Mouse (Mus musculus) liver, embryonic 14.5 days (tissue): ENCODE data around the gene Ruvbl2. TPM values are rescaled to one million over a fixed set of nuclear protein-coding genes. Genes with fewer than 3 reads are reported as not detected.
"Not testable (repeated sequence)": the region's sequence is repeated elsewhere in the genome, so short reads cannot be mapped to it uniquely, and the experiment has no call there.

Source experiments
- ATAC-seq: fragments of 200-750 bp; cut with Nextera tagmentation; 2 replicates; pipeline ENCODE4 v1.8.0; 2017; ENCODE audit warnings: moderate number of reproducible peaks, mild to moderate bottlenecking, moderate library complexity; ENCODE audit not compliant: insufficient read depth
- DNase-seq, 3 experiments: peaks; one replicate each; pipeline ENCODE4 v3.0.0-alpha.2; 2012 to 2013; ENCODE audit warnings: low read depth in 3 of 3, low spot score in 3 of 3
- H3K27ac ChIP-seq: fragments of 300-500 bp; sonication (generic); 2 replicates; pipeline ENCODE4 v1.5.1; 2014; ENCODE audit warnings: moderate library complexity, mild to moderate bottlenecking, control low read depth, inconsistent platforms
- H3K27me3 ChIP-seq: fragments of 300-500 bp; sonication (generic); 2 replicates; pipeline ENCODE4 v1.6.1; 2014; ENCODE audit warnings: mild to moderate bottlenecking, low read length, moderate library complexity; ENCODE audit not compliant: control insufficient read depth, insufficient read depth
- H3K36me3 ChIP-seq: fragments of 300-500 bp; sonication (generic); replicated peaks from 2 replicates; pipeline ENCODE4 v1.6.1; 2014; ENCODE audit warnings: low read depth; ENCODE audit not compliant: control insufficient read depth, insufficient read depth
- H3K4me1 ChIP-seq, 2 experiments: fragments of 200-500 bp in 1 of 2; fragments of 300-500 bp in 1 of 2; sonication (generic) in 1 of 2; replicated peaks; 2 replicates each; pipeline ENCODE4 v1.6.1; 2012 to 2014; ENCODE audit warnings: antibody characterized with exemption in 1 of 2, inconsistent platforms in 1 of 2, low read length in 1 of 2; ENCODE audit not compliant: control insufficient read depth in 2 of 2, insufficient read depth in 2 of 2
- H3K4me2 ChIP-seq: fragments of 300-500 bp; sonication (generic); 2 replicates; pipeline ENCODE4 v1.6.1; 2014; ENCODE audit warnings: low read depth, mild to moderate bottlenecking, control low read depth, moderate library complexity
- H3K4me3 ChIP-seq, 2 experiments: fragments of 200-500 bp in 1 of 2; fragments of 300-500 bp in 1 of 2; sonication (generic) in 1 of 2; 2 replicates each; pipeline ENCODE4 v1.5.1; 2012 to 2014; ENCODE audit warnings: low read depth in 2 of 2, low read length in 2 of 2, mild to moderate bottlenecking in 2 of 2, control low read depth in 1 of 2, inconsistent platforms in 1 of 2, moderate library complexity in 1 of 2; ENCODE audit not compliant: insufficient read depth in 1 of 2
- H3K9ac ChIP-seq: fragments of 300-500 bp; sonication (generic); replicated peaks from 2 replicates; pipeline ENCODE4 v1.6.1; 2014; ENCODE audit warnings: mild to moderate bottlenecking, control low read depth, moderate library complexity
- H3K9me3 ChIP-seq: fragments of 300-500 bp; sonication (generic); 2 replicates; pipeline ENCODE4 v1.6.1; 2016; ENCODE audit warnings: low read length, mixed read lengths; ENCODE audit not compliant: control insufficient read depth
- CTCF ChIP-seq: IDR thresholded peaks from 2 replicates; pipeline ENCODE4 v1.5.1; 2016; ENCODE audit warnings: antibody characterized with exemption, low read depth, control low read depth
- EP300 ChIP-seq: IDR thresholded peaks from 2 replicates; pipeline ENCODE4 v1.6.1; 2016; ENCODE audit warnings: antibody characterized with exemption, low read depth
- WGBS: fragments of 180-500 bp; shearing (Covaris S2); extraction: QIAGEN DNeasy Blood & Tissue Kit; methylation state at CpG from one replicate; pipeline ENCODE4 v1.1.7; 2014; ENCODE audit not compliant: insufficient replicate concordance; 5-methylcytosine and 5-hydroxymethylcytosine counted together
- polyA plus RNA-seq, 2 experiments: library from polyadenylated mRNA; depleted of rRNA in 1 of 2; stranded (reverse) in 1 of 2; unstranded in 1 of 2; fragments of >200 nt; fragmentation: Nextera tagmentation in 1 of 2; extraction: Ambion mirVana in 1 of 2; gene quantifications; 2 replicates each; pipeline versions ENCODE4 v1.2.1 to v1.2.3; 2012 to 2014

Ruvbl2 gene
- polyA plus RNA-seq, 2 experiments: 65.7 to 67.5 TPM

DNA sequence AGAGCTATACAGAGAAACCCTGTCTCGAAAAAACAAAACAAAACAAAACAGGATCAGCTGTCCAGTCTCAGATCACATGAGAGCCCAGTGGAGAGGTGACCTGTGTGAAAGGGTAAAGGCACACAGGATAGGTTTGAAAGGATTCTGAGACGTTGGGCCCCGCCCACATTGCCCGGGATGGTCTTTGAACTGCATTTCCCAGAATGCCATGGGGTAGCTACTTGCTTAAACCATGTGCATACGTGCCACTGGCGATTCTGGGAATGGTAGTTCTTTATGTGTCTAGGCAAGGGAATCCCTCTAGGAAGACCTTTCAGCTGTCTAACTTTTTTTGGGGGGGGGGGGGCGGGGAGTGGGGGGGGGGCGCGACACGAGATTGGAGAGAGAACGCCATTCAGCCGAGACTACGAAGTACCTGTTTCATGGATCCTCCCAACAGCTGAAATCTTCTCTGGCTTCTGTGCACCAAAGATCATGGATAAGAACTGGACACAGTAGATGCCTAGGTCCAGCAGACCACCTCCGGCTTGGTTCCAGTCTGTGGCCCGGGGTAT is 43.6 kb upstream of the Ruvbl2 start, which contains the start of gene Tulp2:
Gene Tulp2, plus strand, starts transcription at position 504 of the 554 bp plus-strand sequence.
- H3K4me3 ChIP-seq: no peak within 1 kb of the TSS
- TF ChIP-seq EP300 (no peak), CTCF (no peak)
- H3K27me3 ChIP-seq: no peaks in the 10 kb centered on the region
- H3K9me3 ChIP-seq: no peaks in the 10 kb centered on the region
- no peak within 1 kb of the TSS for H3K4me2 ChIP-seq
- peak in 1 of 3 experiments; percentile 51 for DNase-seq
- H3K36me3 ChIP-seq: no peaks in the 10 kb centered on the region
- no peak within 1 kb of the TSS for H3K9ac ChIP-seq
- peaks cover 7 to 15% of the 10 kb centered on the region in 2 experiments; a peak in 3 of 4 replicates for H3K4me1 ChIP-seq
- H3K27ac ChIP-seq: no peak within 1 kb of the TSS
- WGBS: 34% methylated on average over 15 of the region's 15 CpGs
- peak; percentile 72 for ATAC-seq

DNA sequence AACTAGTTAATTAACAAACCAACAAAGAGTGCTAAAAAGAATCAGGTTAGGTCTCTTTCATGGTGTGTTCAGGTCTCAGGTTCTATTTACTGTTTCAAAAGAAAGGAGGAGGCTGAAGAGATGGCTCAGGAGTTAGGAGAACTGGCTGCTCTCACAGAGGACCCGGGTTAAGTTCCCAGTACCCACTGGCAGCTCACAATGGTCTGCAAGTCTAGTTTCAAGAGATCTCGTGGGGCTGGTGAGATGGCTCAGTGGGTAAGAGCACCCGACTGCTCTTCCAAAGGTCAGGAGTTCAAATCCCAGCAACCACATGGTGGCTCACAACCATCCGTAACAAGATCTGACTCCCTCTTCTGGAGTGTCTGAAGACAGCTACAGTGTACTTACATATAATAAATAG is 42.4 kb upstream of the Ruvbl2 start:
- H3K9ac ChIP-seq, H3K4me2 ChIP-seq, H3K27me3 ChIP-seq, H3K36me3 ChIP-seq, H3K27ac ChIP-seq, DNase-seq, H3K4me3 ChIP-seq, ATAC-seq, H3K9me3 ChIP-seq: not testable (repeated sequence)
- H3K4me1 ChIP-seq: peaks cover 7 to 17% of the 10 kb centered on the region in 2 experiments
- 66% methylated on average over 3 of the region's 4 CpGs for WGBS

- no peak overlapping the region for H3K4me3 ChIP-seq
- WGBS: 87% methylated on average over 7 of the region's 7 CpGs
- ATAC-seq (no peak), DNase-seq (no peak)
- H3K9ac ChIP-seq: no peak overlapping the region
- peaks cover 10 to 22% of the 10 kb centered on the region in 2 experiments for H3K4me1 ChIP-seq
- no peaks in the 10 kb centered on the region for H3K27me3 ChIP-seq
- H3K27ac ChIP-seq: no peak overlapping the region
- no peak overlapping the region for H3K4me2 ChIP-seq
- TF ChIP-seq EP300: no peak
- TF ChIP-seq CTCF: no peak
- no peaks in the 10 kb centered on the region for H3K9me3 ChIP-seq
- H3K36me3 ChIP-seq: no peaks in the 10 kb centered on the region
Observed at GRCm38 (mm10) chr7:45478774-45479173, 40.9 kb upstream of the Ruvbl2 start.

- Histone ChIP-seq H3K27ac (no peak overlapping the region), H3K9me3 (no peaks in the 10 kb centered on the region), H3K4me2 (no peak overlapping the region), H3K4me1 (peaks cover 7 to 17% of the 10 kb centered on the region in 2 experiments), H3K36me3 (no peaks in the 10 kb centered on the region), H3K9ac (no peak overlapping the region), H3K4me3 (no peak overlapping the region), H3K27me3 (no peaks in the 10 kb centered on the region)
- 11% methylated on average over 3 of the region's 3 CpGs for WGBS
- ATAC-seq: no peak
- TF ChIP-seq CTCF (peak; percentile 85), EP300 (no peak)
- no peak for DNase-seq
Observed at GRCm38 (mm10) chr7:45477003-45477402, 39.1 kb upstream of the Ruvbl2 start.

DNA sequence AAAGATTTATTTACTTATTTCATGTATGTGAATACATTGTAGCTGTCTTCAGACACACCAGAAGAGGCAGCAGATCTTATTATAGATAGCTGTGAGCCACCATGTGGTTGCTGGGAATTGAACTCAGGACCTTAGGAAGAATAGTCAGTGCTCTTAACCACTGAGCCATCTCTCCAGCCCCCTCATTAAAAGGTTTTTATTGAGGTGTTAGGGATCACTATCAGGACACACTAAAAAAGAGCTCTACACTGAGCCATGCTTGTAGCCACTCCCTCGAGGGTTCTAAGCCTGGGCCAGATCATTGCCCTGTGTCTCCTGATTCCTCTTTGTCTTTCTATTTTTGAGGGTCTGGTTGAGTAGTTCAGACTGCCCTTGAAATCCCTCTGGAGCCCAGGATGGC is 38.6 kb upstream of the Ruvbl2 start:
- H3K9ac ChIP-seq: no peak overlapping the region
- ATAC-seq (no peak), DNase-seq (no peak)
- peaks cover 7 to 13% of the 10 kb centered on the region in 2 experiments for H3K4me1 ChIP-seq
- no peak overlapping the region for H3K4me3 ChIP-seq
- no peak overlapping the region for H3K4me2 ChIP-seq
- no peak for TF ChIP-seq CTCF
- TF ChIP-seq EP300: no peak
- no peaks in the 10 kb centered on the region for H3K27me3 ChIP-seq
- H3K36me3 ChIP-seq: no peaks in the 10 kb centered on the region
- no peak overlapping the region for H3K27ac ChIP-seq
- no peaks in the 10 kb centered on the region for H3K9me3 ChIP-seq
- 31% methylated on average over 1 of the region's 1 CpGs for WGBS
